Mouse (Mus musculus): ENCODE results near the gene Zdhhc11.

The Zdhhc11 gene

DNA sequence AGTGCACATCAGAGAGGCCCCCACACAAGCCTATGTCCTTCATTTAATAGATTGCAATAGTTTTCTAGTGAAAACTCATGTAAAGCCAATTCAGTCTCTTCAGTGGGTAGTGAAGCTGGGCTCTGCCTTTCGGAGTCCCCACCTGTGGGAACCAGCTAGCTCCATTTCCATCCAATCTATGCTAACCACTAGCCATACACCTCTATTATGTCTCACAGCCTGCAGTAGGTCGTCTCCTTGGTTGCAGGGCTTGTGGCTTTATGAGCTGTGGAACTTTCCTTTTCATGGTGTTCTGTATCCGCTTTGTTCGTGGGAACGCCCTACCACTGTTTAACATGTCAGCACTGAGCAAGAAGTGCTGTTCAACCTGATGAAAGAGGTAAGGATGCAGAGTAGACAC is at the start of gene Zdhhc11:
Gene Zdhhc11, plus strand, starts transcription at position 301 of the 400 bp plus-strand sequence.
- no peak for DNase-seq (ENCODE audit: extremely low read depth, insufficient read length, low spot score)

DNA sequence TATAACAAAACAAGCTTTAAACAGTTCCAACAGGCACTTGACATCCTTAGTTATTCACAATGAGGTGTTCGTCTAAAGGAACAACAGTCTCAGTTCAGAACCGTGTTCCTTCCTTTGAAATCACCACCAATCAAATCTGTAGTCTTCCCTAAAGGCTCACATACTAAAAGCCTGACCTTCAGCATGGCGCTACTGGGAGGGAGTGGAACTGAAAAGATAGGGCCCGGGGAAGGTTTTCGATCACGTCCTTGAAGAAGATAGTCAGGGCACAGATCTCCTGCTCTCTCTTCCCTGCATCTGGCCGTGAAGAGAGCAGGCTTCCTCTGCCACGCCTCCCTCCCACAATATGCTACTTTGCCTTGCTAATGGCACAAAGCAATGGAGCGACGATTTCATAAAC is 31.4 kb upstream of the Zdhhc11 start:
- no peak for DNase-seq (ENCODE audit: extremely low read depth, insufficient read length, low spot score)

DNA sequence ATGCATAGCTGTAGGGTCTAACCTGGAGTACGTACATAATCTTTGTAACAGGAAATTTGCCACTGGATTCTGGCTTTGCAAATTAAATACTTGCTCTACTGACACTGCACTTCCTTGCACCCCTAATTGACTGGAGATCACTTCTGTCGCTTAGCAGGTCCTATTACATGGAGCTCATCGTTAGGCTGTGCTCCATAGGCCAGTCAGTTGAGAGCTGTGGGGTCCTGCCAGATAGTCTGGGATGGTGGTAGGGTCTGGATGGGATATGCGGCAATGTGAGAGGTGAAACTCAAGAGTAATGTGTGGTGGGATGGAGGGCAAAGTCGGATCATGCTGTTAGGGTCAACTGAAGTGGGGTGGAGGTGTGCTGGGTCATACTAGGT is 26.7 kb upstream of the Zdhhc11 start:
- no peak for DNase-seq (ENCODE audit: extremely low read depth, insufficient read length, low spot score)

DNA sequence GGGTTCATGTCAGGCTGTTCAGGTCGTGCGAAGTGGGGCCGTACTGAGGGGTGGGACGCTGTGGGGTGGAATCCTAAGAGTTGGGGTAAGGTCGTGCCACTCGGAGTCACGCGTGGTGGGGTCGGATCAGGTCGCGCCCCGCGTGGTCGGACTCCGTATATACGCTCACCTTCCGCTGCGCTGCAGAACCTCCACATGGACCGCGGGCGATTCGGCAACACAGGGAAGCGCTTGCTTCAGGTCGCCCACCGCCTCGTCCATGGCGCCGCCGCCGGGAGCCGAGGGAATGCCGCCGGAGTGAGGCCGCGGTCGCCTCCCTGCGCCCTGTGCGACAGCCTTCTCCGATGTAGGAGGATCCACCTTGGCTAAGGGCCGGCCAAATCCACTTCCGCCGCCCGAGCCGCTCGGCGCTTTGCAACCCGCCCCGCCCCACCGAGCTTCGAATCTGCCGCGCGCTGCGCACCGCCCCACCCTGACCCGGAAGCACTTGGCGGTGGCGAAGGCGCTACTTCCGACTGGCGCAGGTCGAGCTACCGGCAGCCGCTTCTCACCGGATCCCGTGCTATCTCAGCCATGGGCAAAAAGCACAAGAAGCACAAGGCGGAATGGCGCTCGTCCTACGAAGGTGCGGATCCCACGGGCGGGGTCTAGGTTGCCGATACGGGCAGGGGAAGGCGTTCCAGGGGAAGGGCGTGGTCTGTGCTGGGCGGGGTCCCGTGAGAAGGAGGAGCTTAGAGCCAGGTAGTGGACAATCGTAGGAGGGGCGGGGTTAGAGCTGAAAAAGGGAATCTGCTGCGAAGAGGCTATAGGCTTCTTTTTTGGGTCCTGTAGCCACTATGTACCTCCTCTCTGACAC is 26.1 kb upstream of the Zdhhc11 start, which contains the start of the genes Trip13 and Brd9:
Gene Trip13, minus strand, starts transcription at position 464 of the 856 bp plus-strand sequence.
Gene Brd9, plus strand, starts transcription at position 491 of the 856 bp plus-strand sequence.
- peak; percentile 96 for DNase-seq (ENCODE audit: extremely low read depth, insufficient read length, low spot score)

DNA sequence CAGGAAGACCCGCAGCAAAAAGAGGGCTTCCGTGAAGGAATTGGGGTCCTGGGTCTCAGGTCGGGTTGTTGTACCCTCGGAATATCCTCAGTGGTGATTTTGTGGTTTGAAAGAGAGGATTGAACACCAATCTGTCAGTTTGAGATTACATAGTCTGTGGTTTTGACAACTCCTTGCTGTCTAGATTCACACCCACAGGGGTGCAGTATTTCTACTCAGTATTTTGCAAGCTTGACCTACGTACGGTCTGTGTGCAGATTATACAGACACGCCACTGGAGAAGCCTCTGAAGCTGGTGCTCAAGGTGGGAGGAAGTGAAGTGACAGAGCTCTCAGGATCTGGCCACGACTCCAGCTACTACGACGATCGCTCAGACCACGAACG is 25.5 kb upstream of the Zdhhc11 start:
- no peak for DNase-seq (ENCODE audit: extremely low read depth, insufficient read length, low spot score)

DNA sequence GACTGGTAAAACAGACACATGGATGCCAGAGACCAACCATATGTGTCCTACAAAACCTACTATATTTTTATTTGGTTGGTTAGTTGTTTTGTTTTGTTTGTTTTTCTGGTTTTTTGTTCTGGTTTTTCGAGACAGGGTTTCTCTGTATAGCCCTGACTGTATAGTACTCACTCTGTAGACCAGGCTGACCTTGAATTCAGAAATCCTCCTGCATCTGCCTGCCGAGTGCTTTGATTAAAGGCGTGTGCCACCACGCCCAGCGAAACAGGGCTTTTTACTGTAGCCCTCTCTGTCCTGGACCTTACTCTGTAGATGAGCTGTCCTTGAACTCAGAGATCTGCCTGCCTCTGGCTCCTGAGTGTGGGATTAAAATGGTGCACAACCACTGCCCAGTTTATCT is 24.6 kb upstream of the Zdhhc11 start:
- no peak for DNase-seq (ENCODE audit: extremely low read depth, insufficient read length, low spot score)

DNA sequence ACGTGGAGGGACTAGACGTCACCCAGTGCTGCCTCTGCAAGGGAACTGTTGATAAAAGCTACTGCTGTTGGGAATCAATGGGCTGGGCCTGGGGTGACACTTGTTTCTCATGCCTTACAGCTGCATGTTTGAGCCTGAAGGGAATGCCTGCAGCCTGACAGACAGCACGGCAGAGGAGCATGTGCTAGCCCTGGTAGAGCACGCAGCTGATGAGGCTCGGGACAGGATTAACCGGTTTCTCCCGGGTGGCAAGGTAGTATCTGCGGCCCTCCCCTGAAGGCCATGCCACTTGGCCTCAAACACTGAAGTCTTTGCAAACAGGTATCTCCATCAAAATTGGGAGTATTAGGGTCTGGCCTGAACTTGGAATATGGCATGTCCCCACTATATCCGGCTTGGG is 19.0 kb upstream of the Zdhhc11 start:
- no peak for DNase-seq (ENCODE audit: extremely low read depth, insufficient read length, low spot score)

DNA sequence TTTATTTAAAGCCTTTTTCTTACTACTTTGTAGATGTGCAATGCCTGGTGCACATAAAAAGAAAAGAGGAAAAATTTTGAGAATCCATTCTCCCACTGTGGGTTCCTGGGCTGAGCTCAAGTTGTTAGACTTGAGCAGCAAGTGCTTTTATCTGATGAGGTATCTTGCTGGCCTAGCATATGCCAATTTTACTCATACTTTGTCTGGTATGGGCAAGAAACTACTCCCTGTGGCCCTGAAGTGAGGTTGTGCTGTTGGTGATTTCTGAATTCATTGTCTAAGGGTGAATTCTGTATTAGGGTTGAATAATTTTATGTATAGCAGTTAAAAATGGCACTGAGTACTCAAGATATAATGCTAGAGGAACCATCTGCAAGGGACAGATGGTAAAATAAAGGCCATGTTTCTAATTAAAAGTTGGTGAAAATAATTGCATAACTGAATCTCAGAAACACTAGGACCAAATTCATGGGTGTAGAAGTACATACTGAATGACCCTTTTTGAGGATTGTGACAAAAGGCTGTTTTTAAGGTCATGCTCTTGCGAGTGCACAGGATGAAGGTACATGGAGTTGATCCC is 10.0 kb upstream of the Zdhhc11 start:
- no peak for DNase-seq (ENCODE audit: extremely low read depth, insufficient read length, low spot score)

DNA sequence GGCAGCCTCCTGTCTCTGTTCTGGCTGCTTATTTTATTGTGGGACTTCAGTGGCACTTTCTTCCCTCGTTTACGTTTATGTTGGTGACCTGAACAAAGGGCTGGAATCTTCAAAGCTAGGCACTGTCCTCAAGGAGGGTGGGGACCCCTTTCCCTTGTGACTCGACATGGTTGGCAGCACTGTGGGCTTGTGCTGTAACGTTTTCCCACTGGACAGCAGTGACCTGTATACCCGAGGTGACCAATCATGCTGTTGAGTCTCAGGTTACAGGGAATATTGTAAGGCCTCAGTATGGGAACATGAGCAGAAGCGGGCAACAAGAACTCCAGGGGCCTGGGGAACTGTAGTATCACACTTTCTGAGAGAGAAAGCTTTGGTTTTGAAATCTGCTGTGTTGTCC is 9.0 kb upstream of the Zdhhc11 start:
- DNase-seq (ENCODE audit: extremely low read depth, insufficient read length, low spot score) = no peak

DNA sequence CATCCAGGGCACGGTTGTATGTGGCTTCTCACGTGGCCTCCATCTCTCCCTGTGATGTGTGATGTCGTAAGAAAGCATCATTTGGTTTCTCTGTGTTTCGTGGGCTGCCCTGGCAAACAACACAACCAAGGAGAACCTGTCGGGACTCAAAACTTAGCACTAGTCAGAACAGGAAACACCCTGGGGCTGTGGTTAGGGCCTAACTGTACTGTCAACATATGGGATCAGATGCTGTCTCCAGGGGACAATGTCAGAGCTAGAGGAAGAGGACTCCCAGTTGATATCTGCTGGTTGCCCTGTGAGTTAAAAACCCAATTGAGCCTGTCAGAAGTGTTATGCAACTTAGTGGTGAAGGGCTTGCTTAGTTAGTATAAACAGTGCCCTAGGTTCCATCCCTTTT is 8.1 kb upstream of the Zdhhc11 start:
- DNase-seq (ENCODE audit: extremely low read depth, insufficient read length, low spot score) = no peak

DNA sequence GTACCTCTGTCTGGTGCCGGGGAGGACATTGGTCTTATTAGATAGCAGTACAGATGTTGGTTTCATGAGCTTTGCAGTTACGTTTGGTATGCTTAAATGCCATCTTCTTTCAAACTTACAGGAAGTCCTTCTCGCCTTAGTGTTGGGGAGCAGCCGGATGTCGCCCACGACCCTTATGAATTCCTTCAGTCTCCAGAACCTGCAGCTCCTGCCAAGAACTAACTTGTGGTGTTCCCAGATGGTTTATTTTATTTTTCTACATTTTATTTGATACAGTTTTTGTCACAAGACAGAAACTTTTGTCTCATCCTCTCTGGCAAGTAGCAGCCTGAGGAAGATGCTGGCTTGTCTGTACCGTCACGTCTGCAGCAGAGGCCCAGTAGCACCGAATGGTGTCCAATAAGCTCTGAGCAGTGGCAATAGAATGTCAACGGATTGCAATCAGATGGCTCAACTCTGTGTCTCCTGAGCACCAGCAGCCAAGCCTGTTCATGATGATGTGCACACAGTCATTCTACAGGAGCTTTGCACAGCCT is 3.5 kb upstream of the Zdhhc11 start:
- DNase-seq (ENCODE audit: extremely low read depth, insufficient read length, low spot score) = no peak

DNA sequence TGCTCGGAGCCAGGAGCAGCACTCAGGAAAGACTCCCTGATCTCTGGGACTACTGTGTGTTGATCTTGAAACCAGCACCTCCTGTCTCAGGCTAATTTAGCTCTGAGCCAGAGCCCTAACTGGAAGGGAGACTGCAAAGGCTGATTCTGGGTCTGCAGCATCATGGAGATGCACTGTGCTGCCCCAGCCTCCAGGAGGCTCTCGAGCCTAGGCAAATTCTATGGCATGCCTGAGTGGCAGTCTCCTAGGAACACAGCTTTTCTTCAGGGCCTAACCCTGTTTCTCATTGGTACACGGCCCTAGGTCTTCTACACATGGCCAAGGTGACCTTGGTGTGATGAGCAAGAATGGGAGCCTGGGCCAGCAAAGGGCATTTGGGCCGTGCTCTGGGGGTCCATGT is 2.5 kb upstream of the Zdhhc11 start:
- DNase-seq (ENCODE audit: extremely low read depth, insufficient read length, low spot score) = no peak

DNA sequence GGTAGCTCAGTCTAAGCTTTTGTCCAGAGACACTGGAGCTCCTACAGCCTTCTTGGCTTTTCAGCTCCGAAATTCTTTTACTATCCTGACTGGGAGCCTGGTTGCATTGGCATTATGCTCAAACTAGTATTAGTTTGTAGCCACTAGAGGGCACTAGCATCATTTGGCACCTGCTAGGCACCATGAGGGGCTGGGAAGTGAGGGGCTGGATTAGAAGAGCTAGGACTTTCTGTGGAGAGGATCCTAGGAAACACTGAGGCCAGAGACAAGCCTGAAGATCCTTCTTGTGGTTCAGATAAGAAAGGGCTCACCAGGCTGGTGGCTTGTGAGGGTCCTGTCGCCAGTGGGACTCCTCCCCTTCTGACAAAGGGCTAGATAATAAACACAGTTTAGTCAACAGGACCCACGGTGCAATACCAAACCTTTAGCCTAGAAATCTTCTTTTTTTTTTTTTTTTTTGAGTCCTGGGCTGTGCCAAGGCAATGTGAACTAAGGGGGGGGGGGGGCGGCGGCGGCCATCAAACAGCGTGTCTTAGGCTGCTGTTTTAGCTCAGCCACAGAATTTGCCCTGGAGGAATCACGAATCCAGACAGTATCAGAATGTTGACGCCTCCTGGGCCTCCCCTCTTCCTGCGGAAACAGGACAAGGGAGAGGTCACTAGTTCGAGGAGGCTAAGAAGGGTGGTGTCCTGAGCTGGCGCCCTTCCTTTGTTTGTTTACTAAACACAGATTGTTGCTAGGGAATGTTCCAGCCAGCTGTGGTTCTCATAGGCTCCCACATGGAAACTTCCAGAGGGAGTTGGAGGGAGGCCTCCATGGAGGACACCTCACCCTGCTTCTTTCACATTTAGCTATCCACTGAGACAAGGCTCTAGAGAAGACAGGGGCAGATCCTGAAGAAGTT is 7.1 kb downstream of the Zdhhc11 start:
- peak; percentile 25 for DNase-seq (ENCODE audit: extremely low read depth, insufficient read length, low spot score)

DNA sequence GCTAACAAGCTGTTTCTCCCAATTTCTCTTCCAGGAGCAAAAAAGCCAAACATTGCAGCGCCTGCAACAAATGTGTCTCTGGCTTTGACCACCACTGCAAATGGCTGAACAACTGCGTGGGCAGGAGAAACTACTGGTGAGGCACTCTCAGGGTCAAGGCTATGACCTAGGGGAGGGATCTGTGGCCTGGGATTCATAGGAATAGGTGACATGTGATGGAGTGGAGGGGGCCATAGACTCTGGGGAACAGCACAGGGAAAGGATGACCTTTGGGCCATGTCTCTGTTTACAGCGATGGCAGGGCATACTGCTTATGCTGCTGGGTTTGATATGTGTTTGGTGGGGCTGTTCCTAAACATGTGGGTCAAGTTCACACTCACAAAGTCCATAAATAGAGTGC is 10.9 kb downstream of the Zdhhc11 start:
- DNase-seq (ENCODE audit: extremely low read depth, insufficient read length, low spot score) = no peak

DNA sequence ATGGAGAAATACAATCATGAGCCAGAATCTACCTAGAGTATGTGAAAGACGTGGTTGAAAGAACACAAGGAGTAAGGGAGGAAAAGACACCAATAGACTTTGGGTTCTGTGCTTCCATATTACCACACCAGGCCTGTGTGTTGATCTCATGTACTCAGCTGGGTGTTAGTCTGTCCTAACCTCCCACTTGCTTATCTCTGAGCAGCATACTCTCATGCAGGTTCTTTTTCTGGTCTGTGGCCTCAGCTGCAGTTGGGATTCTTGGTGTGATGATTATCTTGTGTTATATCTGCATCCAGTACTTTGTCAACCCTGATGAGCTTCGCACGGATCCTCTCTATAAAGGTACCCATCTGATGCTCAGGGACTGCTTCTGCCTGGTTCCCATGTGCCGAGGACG is 13.3 kb downstream of the Zdhhc11 start:
- DNase-seq (ENCODE audit: extremely low read depth, insufficient read length, low spot score) = no peak

DNA sequence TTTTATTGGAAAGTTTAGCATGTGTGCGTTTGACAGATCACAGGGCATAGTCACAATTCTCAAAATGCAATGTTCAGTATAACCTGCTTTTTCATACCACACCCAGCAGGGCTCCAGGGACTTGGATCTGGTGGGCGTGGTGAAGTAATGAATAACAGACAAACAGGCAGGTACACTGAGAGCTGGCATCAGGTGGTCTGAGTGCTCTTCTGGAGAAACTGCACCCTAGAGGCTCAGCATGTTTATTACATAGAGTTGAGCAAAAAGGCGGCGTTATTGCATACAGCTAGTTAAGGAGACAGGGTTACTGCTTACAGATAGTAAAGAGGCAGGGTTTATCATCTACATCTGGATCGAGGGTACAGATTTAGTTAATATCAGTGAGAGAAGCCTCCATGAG is 26.7 kb downstream of the Zdhhc11 start:
- no peak for DNase-seq (ENCODE audit: extremely low read depth, insufficient read length, low spot score)

DNA sequence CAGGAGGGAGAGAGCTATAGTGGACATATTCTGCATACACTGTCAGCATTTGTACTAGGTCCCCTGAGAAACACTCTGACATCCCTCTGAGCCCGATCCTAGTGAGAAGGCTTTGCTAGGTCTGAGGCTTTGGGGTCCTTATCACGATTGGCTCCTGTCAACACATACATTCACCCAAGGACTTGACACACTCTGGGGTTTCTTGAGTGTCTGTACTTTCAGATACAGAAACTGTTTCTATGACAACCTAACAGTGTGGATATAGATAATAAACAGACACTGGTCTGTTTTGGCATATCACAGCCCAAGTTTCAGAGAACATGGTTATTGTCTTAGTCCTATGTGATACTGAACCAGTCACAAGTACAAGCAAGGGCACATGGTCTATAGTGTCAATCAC is 27.1 kb downstream of the Zdhhc11 start:
- no peak for DNase-seq (ENCODE audit: extremely low read depth, insufficient read length, low spot score)

DNA sequence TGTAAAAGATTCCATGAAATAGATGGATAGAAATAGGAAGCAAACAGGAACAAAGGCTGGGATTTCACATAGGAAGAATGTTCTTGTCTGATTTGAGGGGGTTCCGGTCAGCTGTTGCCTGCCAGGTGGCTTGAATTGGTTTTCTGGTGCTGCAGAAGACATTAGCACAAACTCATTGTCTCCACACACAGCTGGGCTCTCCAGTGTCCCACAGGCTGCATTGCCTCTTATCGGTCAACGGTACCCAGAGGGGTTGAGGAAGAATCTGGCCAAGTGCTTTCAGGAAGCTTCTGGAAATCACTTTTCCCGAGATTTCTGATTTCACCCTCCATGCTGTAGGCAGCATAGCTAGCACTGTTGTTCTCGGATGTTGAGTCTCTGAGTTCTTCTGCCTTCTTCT is 27.6 kb downstream of the Zdhhc11 start:
- no peak for DNase-seq (ENCODE audit: extremely low read depth, insufficient read length, low spot score)

DNA sequence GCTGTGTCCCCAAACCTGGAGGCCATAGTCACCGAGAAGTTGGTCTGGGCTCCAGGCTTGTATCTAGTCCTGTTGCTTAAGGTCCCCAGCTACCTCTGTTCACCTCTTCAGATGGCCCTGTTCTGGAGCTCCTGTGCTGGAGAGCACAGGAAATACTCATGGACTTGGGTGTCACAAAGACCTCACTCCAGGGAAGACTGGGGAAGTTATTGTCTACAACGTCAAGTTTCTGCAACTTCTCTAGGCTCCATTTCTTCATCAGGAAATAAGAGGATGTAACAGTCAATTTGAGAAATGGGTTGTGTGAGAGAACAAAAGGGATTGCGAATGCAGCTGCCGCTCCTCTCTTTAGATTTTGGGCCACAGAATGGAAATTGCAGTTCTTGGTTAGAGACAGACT is 32.8 kb downstream of the Zdhhc11 start:
- DNase-seq (ENCODE audit: extremely low read depth, insufficient read length, low spot score) = no peak

DNA sequence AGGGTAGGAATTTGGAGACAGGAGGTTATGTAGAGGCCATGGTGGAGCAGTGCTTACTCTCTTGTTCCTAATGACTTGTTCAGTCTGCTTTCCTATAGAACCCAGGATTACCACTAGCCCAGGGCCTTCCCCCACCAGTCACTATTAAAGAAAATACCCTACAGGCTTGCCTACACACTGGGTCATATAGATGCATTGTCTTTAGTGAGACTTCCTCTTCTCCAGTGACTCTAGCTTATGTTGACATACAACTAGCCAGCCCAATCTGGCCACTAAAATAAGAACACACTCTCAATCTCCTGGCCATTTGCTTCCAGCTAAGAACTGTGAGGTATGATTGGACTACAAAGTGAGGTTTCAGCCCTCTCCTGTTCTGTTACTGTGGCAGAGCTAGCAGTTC is 36.9 kb downstream of the Zdhhc11 start:
- no peak for DNase-seq (ENCODE audit: extremely low read depth, insufficient read length, low spot score)

DNA sequence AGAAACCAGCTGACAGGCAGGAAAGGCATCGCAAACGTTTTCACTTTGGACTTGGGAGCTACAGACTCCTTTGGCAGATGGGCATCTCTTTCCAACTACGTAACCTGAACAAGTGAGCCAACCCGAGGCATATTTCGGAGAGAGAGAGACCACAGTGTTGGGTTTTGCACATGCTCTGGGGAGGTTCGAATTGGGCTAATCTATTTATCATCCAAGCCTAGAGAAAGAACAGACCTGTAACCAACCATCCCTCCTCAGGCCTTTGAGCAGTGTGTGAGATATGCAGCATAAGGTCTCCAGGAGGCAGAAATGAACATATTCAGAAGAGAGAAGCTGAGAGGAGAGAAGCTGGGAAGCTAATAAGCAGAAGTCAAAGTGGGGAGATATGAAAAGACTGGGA is 37.3 kb downstream of the Zdhhc11 start:
- no peak for DNase-seq (ENCODE audit: extremely low read depth, insufficient read length, low spot score)

Measured in 3134 (cell line).